Mouse (Mus musculus): ENCODE results near the gene Tnnt3.

- TF ChIP-seq POLR2A (IDR thresholded peaks at IDR 0.05; ENCODE audit: borderline replicate concordance, low read depth, low read length), result no peak
- no peak for TF ChIP-seq CTCF (IDR thresholded peaks at IDR 0.05; ENCODE audit: low read depth, low read length)
Measured at GRCm38 (mm10) chr7:142476795-142477452, 21.7 kb upstream of the Tnnt3 start.

Measured in bone marrow macrophage, adult 2 months (primary cell).